Mouse (Mus musculus) lung, postnatal 0 days (tissue): Measurements from ENCODE around the gene Esrrg. TPM values are rescaled to one million over a fixed set of nuclear protein-coding genes. Genes with fewer than 3 reads are reported as not detected.

Experiments used
- ATAC-seq: fragments of 200-750 bp; cut with Nextera tagmentation; 2 replicates; pipeline ENCODE4 v1.8.0; 2017; ENCODE audit warnings: moderate library complexity
- DNase-seq: peaks from one replicate; pipeline ENCODE4 v3.0.0-alpha.2; 2016; ENCODE audit warnings: low spot score
- H3K27ac ChIP-seq: fragments of 300-500 bp; sonication (generic); 2 replicates; pipeline ENCODE4 v1.5.1; 2014; ENCODE audit warnings: antibody characterized with exemption, mild to moderate bottlenecking, low read length, mixed read lengths
- H3K27me3 ChIP-seq: fragments of 300-500 bp; sonication (generic); replicated peaks from 2 replicates; pipeline ENCODE4 v1.6.1; 2014; ENCODE audit warnings: low read length, mixed read lengths; ENCODE audit not compliant: insufficient read depth
- H3K36me3 ChIP-seq: fragments of 300-500 bp; sonication (generic); 2 replicates; pipeline ENCODE4 v1.6.1; 2014; ENCODE audit warnings: low read length, mixed read lengths; ENCODE audit not compliant: insufficient read depth
- H3K4me1 ChIP-seq: fragments of 300-500 bp; sonication (generic); 2 replicates; pipeline ENCODE4 v1.6.1; 2014; ENCODE audit warnings: antibody characterized with exemption, low read depth, low read length, mixed read lengths; ENCODE audit not compliant: insufficient read depth
- H3K4me2 ChIP-seq: fragments of 300-500 bp; sonication (generic); replicated peaks from 2 replicates; pipeline ENCODE4 v1.6.1; 2014; ENCODE audit warnings: low read depth, mild to moderate bottlenecking, low read length, moderate library complexity, mixed read lengths
- H3K4me3 ChIP-seq: fragments of 300-500 bp; sonication (generic); 2 replicates; pipeline ENCODE4 v1.5.1; 2014; ENCODE audit warnings: low read depth, low read length
- H3K9ac ChIP-seq: fragments of 300-500 bp; sonication (generic); replicated peaks from 2 replicates; pipeline ENCODE4 v1.6.1; 2014; ENCODE audit warnings: low read depth, mild to moderate bottlenecking
- H3K9me3 ChIP-seq: fragments of 300-500 bp; sonication (generic); 2 replicates; pipeline ENCODE4 v1.6.1; 2016; ENCODE audit warnings: low read length, mixed read lengths
- CTCF ChIP-seq: IDR thresholded peaks from 2 replicates; pipeline ENCODE4 v1.5.1; 2016; ENCODE audit warnings: antibody characterized with exemption, mild to moderate bottlenecking
- EP300 ChIP-seq: IDR thresholded peaks from 2 replicates; pipeline ENCODE4 v1.6.1; 2016; ENCODE audit warnings: antibody characterized with exemption, mild to moderate bottlenecking, control low read depth
- WGBS: fragments of 180-500 bp; shearing (Covaris S2); extraction: QIAGEN DNeasy Blood & Tissue Kit; methylation state at CpG from one replicate; pipeline ENCODE4 v1.1.7; 2014; 5-methylcytosine and 5-hydroxymethylcytosine counted together
- polyA plus RNA-seq: library from polyadenylated mRNA; unstranded; fragments of >200 nt; fragmentation: Nextera tagmentation; extraction: Ambion mirVana; gene quantifications from 2 replicates; pipeline ENCODE4 v1.2.1, GENCODE M21; 2015

Esrrg gene
- polyA plus RNA-seq, 1 experiment from 2014 or later = 0.54 TPM

DNA sequence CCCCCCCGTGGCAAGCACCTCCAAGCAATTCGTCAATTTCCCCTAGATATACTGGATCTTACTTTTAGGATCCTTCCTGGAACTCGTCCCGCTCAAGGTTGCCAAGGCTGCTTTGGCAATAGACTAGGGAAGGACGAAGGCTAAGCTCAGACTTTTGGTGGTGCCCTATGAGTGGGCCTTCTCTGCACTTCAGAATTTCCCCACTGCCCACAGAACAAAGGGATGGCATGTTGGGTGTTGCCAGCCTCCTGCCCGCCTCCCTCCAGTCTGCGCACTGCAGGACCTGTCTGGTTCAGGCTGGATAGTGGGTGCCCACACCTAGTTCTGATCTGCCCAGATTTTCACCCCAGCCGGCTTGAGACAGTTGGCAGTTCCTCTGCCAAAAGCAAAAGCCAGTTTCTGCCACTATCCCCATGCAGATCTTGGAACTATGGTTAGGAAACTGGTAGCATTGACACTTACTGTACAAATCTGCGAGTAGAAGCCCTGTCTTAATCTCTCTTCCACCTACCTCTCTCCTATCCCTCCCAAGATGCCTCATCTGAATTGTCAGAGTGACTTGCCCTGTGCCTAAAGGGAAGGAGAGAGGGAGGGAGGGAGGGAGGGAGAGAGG is 1.9 kb downstream of the Esrrg start:
- TF ChIP-seq EP300 = no peak
- no peak for TF ChIP-seq CTCF
- DNase-seq = no peak
- 55% methylated on average over 8 of the region's 9 CpGs for WGBS
- no peaks in the 10 kb centered on the region for H3K9me3 ChIP-seq
- H3K27me3 ChIP-seq = peaks cover 42% of the 10 kb centered on the region
- H3K4me1 ChIP-seq = no peaks in the 10 kb centered on the region; the same call in 1 of the 2 replicates
- H3K4me3 ChIP-seq = no peak overlapping the region
- ATAC-seq = no peak
- H3K4me2 ChIP-seq = no peak overlapping the region
- no peaks in the 10 kb centered on the region for H3K36me3 ChIP-seq
- H3K9ac ChIP-seq = no peak overlapping the region
- no peak overlapping the region for H3K27ac ChIP-seq

DNA sequence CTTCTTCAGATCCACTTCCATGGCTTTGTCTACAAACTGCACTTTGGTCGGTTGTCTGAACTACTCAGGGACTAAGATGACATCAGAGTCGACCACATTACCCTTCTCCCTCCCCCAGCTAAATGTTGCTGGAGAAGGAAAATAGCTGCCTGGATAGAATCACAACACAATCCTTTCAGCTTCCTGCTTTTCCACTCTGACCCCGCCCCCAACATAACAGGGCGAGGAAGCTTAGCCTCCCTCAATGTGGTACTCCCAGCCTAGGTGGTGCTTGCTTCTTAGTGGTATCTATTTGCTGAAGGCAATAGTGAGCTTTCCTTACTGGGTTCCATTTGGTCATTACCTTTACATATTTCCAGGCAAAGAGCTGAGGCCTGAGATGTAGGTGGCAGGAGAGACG is 3.3 kb downstream of the Esrrg start:
- WGBS = 39% methylated on average over 5 of the region's 5 CpGs
- no peak for DNase-seq
- TF ChIP-seq CTCF = no peak
- no peak for TF ChIP-seq EP300

DNA sequence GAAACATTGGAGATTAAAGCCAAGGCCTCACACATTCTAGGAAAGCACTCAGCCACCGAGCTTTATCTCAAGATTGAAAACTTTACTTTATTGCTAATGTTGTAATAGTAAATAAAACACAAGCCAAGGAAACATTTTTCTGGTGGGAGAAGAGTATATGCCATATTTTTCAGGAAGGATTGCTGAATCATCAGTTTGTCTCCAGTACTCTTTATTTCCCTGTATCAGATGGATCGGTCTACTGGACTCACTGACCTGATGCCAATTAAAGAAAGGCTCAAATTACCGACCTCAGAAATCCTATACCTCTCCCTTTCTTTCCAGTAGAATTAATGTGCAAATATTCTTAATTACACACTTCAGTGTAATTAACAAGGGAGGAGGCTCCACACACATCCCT is 4.7 kb downstream of the Esrrg start:
- H3K4me1 ChIP-seq = no peaks in the 10 kb centered on the region; the same call in 1 of the 2 replicates
- no peak overlapping the region for H3K4me2 ChIP-seq
- H3K27me3 ChIP-seq = peaks cover 15% of the 10 kb centered on the region
- H3K9ac ChIP-seq = no peak overlapping the region
- H3K4me3 ChIP-seq = no peak overlapping the region
- no peak overlapping the region for H3K27ac ChIP-seq
- WGBS = 52% methylated on average over 3 of the region's 3 CpGs
- DNase-seq (no peak), ATAC-seq (no peak)
- H3K9me3 ChIP-seq = no peaks in the 10 kb centered on the region
- no peaks in the 10 kb centered on the region for H3K36me3 ChIP-seq
- no peak for TF ChIP-seq EP300
- TF ChIP-seq CTCF = no peak

More for the DNA sequence above, 3.3 kb downstream of the Esrrg start:
- Histone ChIP-seq H3K4me3 (no peak overlapping the region), H3K36me3 (no peaks in the 10 kb centered on the region), H3K9ac (no peak overlapping the region), H3K27ac (no peak overlapping the region), H3K4me1 (no peaks in the 10 kb centered on the region; the same call in 1 of the 2 replicates), H3K9me3 (no peaks in the 10 kb centered on the region), H3K27me3 (peaks cover 27% of the 10 kb centered on the region), H3K4me2 (no peak overlapping the region)
- ATAC-seq = no peak

DNA sequence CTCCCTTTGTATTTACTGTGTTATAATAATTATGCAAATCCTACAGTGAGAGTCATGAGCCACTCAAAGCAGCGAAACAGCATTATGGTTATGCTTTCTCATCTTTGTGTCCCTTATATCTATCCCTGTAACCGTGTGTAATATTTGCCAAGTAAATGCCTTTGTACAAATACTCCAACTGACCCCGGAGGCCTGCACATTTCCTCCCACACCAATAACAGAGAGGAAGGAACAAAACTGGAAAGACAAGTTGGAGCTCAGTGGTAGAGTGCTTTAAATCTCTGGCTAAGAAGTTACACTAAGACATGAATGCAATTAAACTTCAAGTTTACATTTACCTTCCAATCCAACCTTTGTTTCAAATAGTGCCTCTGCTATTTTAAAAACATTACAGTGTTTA is 15.4 kb downstream of the Esrrg start:
- DNase-seq (peak; percentile 22), ATAC-seq (no peak)
- H3K4me3 ChIP-seq = no peak overlapping the region
- 29% methylated on average over 3 of the region's 3 CpGs for WGBS
- H3K9ac ChIP-seq = no peak overlapping the region
- H3K27ac ChIP-seq = no peak overlapping the region
- no peaks in the 10 kb centered on the region; the same call in 1 of the 2 replicates for H3K4me1 ChIP-seq
- H3K4me2 ChIP-seq = no peak overlapping the region
- no peak for TF ChIP-seq CTCF
- TF ChIP-seq EP300 = no peak
- H3K9me3 ChIP-seq = no peaks in the 10 kb centered on the region
- no peaks in the 10 kb centered on the region for H3K27me3 ChIP-seq
- no peaks in the 10 kb centered on the region for H3K36me3 ChIP-seq

DNA sequence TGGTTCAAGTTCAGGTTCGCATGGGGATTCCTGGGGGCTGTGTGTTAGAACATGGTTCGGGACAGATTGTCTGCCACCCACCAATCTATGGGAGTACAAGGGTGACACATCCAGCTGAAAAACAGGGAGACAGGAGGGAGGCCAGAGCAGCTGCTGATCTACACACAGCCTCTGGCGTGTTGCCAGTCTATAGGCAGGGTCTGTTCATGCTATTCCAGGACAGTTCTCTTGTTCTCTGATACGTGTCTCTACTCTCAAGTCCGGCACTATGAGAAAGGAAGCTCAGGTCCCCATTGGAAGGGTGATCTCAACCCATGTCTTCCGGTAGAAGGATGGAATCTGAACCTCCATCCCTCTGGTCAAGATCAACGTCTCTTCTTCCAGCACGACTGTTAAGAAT is 21.8 kb downstream of the Esrrg start:
- Histone ChIP-seq H3K27me3 (no peaks in the 10 kb centered on the region), H3K27ac (no peak overlapping the region), H3K4me3 (no peak overlapping the region), H3K4me2 (no peak overlapping the region), H3K36me3 (no peaks in the 10 kb centered on the region), H3K9ac (no peak overlapping the region), H3K9me3 (no peaks in the 10 kb centered on the region), H3K4me1 (no peaks in the 10 kb centered on the region)
- no peak for ATAC-seq
- WGBS = 74% methylated on average over 8 of the region's 8 CpGs
- no peak for DNase-seq
- TF ChIP-seq EP300 (no peak), CTCF (no peak)

DNA sequence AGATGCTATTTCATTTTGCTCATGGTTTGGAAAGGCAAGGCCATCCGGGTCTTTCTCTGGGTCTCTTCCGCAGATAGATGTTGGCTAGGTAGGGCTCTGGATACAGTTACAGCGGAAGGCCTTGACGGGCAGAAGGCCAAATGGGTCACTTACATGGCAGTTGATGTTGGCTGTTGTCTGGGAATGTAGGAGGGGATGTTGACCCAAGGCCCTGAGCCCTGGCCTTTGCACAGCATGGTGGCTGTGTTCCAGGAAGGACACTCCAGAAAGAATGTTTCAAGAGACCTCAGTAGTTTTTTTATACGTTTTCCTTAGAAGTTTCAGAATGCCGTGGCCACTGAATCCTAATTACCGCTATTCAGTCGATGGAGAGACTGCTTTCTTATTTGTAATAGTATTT is 22.9 kb downstream of the Esrrg start:
- no peak overlapping the region for H3K4me2 ChIP-seq
- no peak for DNase-seq
- 67% methylated on average over 8 of the region's 8 CpGs for WGBS

DNA sequence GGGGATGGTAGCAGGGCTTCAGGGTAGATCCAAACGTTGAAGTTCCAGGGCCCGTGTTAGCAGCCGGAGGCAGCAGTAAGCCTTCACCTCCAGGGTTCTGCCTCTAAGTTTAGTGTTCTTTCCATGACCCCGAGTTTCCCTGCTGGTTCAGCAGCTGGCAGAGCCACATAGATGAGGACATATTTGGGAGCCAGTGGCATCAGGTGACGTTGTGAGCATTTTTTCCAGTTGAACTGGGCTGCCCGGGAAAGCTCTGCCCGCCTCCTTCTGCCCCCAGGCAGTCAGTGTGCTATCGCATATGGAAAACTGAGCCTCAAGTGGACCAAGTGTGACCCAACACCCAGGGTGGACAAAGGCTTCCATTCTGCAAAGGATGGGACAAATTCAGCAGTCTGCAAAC is 36.7 kb downstream of the Esrrg start:
- no peak for DNase-seq
- H3K9me3 ChIP-seq = no peaks in the 10 kb centered on the region
- no peak for ATAC-seq
- H3K4me2 ChIP-seq = no peak overlapping the region
- no peak overlapping the region for H3K4me3 ChIP-seq
- TF ChIP-seq EP300 = no peak
- no peaks in the 10 kb centered on the region for H3K27me3 ChIP-seq
- 86% methylated on average over 8 of the region's 8 CpGs for WGBS
- no peaks in the 10 kb centered on the region for H3K36me3 ChIP-seq
- H3K4me1 ChIP-seq = no peaks in the 10 kb centered on the region
- no peak overlapping the region for H3K9ac ChIP-seq
- no peak overlapping the region for H3K27ac ChIP-seq

More for the DNA sequence above, 22.9 kb downstream of the Esrrg start:
- Histone ChIP-seq H3K36me3 (no peaks in the 10 kb centered on the region), H3K4me1 (no peaks in the 10 kb centered on the region), H3K27ac (no peak overlapping the region), H3K4me3 (no peak overlapping the region), H3K9me3 (no peaks in the 10 kb centered on the region), H3K27me3 (no peaks in the 10 kb centered on the region), H3K9ac (no peak overlapping the region)
- ATAC-seq = no peak
- no peak for TF ChIP-seq EP300
- no peak for TF ChIP-seq CTCF
